Mouse (Mus musculus): Measurements from ENCODE around the gene Gm45837.

DNA sequence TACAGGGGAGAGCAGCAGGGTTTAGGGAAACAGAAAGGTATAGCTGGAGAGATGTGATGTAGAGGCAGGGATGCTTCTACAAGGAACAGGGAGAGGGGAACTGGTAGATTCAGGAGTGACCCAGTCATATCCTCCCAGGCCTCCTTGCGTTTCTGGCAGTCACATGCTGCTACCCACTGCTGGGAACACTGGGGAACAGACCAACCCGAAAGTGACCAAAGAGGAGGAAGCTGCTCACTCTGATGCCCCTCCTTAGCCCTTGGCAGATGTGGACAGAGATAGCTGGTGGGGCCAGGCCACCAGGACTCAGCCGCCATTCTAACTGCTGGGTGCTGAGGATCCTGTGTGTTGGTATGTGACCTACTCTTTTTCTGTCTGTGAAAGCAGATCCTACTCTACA is 26.9 kb upstream of the Gm45837 start:
- no peak for TF ChIP-seq POLR2A (IDR thresholded peaks at IDR 0.05; ENCODE audit: low read depth, low read length)
- TF ChIP-seq CTCF (conservative IDR thresholded peaks at IDR 0.05; ENCODE audit: insufficient read depth, insufficient read length, low read depth, low read length), result no peak

All from kidney, adult 2 months (tissue).